Mouse (Mus musculus): ENCODE data around the gene Tnfsf14. TPM values are rescaled to one million over a fixed set of nuclear protein-coding genes. Genes with fewer than 3 reads are reported as not detected.

Gene Tnfsf14
- 0.31 and 0.60 TPM in 2 replicates for polyA plus RNA-seq (2012; rRNA removed)

DNA sequence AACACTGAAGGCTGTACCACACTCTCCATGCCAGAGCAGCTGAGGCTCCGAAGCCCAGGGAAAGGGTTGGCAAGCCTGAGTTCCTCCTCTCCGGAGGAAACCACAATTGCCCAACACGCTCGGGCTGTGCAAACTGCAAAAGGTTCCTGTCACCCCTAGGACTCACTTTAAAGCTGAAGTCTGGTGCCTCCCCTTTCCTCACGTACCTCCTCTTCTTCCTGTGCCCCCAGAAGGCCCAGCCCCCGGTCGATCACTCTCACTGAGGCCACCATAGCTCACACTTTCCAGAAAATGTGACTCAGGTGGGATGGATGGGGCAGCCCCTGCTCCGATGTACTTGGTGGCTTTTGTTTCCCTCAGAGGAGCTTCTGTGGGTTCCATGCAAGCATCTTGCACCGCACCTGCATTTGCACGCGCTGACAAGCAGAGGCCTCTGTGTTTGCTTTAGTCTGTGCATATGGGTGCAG lies at the start of gene Tnfsf14:
TSS of gene Tnfsf14 (minus strand) at position 137 of the 467 bp plus-strand sequence.

DNA sequence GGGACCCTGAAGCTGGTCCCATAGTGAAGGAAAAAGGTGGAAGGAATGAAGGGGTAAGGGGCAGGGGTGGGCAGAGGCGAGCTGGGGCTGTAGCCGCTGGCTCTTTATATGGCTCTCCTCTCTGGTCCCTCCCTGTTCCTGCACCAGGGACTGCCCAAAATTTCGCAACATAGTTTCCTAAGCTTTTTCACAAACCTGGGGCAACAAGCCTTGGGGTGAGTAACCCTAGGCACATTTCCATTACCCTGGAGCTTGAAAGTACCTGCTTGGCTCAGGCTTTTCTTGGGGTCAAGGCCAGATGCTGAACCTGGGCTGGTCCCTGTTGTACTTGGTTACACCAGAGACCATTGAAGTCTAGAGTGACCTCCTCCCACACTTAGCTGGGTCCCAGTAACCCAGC lies 34.0 kb upstream of the Tnfsf14 start, which contains the start of gene C3:
TSS of gene C3 (minus strand) at position 123 of the 400 bp plus-strand sequence.

DNA sequence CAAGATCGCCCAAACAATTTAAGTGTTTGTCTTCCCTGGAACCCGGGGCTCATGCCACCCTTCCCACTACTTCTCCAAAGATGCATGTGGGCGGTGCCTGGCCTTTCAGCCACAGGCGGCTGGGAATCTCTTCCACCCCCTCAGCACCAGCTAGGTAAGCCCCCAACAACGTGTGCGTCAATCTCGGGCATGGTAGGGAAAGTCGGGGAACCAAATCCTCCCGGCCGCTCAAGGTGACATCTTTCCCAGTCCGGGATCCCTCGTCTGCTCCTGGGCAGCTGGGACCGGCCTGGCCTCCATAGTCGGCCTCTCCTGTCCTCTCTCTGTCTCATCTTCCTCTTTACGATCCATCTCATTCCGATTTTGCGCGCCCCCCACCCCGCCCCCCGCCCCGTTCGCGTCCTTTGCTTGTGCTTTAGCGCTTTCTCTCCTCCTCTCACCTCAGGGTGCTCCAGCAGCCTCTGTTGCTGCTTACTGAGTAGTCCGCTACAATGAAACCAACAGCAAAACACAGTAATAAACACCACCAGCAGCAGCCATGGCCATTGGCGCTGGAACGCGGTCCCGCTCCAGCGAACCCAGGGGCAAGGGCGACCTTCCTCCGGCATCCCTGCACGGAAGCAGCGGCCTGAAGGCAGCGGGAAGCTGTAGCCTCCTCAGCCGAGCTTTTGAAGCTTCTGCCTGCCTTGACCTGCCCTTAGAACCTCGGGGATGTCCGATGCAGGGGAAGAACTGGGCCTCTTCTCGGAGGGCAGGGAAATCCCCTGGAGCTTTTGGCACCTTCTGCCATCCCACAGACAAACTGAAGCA lies 44.8 kb downstream of the Tnfsf14 start, which contains the start of gene Cd70:
TSS of gene Cd70 (minus strand) at position 784 of the 810 bp plus-strand sequence.

Other genes starting within 250 kb of the Tnfsf14 start
- gene Acer1, start 212.1 kb downstream of the Tnfsf14 start, polyA plus RNA-seq (2012; rRNA removed) = 23.5 and 26.4 TPM in 2 replicates
- gene Clpp, start 203.9 kb downstream of the Tnfsf14 start, polyA plus RNA-seq (2012; rRNA removed) = 92.3 and 119 TPM in 2 replicates
- 29.2 and 45.8 TPM in 2 replicates for gene Alkbh7, start 196.8 kb downstream of the Tnfsf14 start, polyA plus RNA-seq (2012; rRNA removed)
- not detected in 2 replicates for gene Pspn, start 194.2 kb downstream of the Tnfsf14 start, polyA plus RNA-seq (2012; rRNA removed)
- gene Gtf2f1, start 182.9 kb downstream of the Tnfsf14 start, polyA plus RNA-seq (2012; rRNA removed) = 19.6 and 20.1 TPM in 2 replicates
- gene Gm17949, start 182.7 kb downstream of the Tnfsf14 start, polyA plus RNA-seq (2012; rRNA removed) = not detected in 2 replicates
- gene Khsrp, start 162.7 kb downstream of the Tnfsf14 start, polyA plus RNA-seq (2012; rRNA removed) = 44.9 and 45.0 TPM in 2 replicates
- 0.10 TPM in 1 of 2 replicates, not detected in the other for gene Slc25a41, start 152.5 kb downstream of the Tnfsf14 start, polyA plus RNA-seq (2012; rRNA removed)
- gene Crb3, start 135.1 kb downstream of the Tnfsf14 start, polyA plus RNA-seq (2012; rRNA removed) = 122 and 141 TPM in 2 replicates
- gene Slc25a23, start 134.3 kb downstream of the Tnfsf14 start, polyA plus RNA-seq (2012; rRNA removed) = 25.5 and 25.6 TPM in 2 replicates
- gene Dennd1c, start 115.7 kb downstream of the Tnfsf14 start, polyA plus RNA-seq (2012; rRNA removed) = 1.1 and 1.8 TPM in 2 replicates
- gene Tubb4a, start 106.4 kb downstream of the Tnfsf14 start, polyA plus RNA-seq (2012; rRNA removed) = 3.5 and 5.0 TPM in 2 replicates
- 1.9 and 3.0 TPM in 2 replicates for gene Tnfsf9, start 88.9 kb downstream of the Tnfsf14 start, polyA plus RNA-seq (2012; rRNA removed)
- 0.24 TPM in 1 of 2 replicates, not detected in the other for gene Cd70, start 44.4 kb downstream of the Tnfsf14 start, polyA plus RNA-seq (2012; rRNA removed)
- 20.4 and 33.8 TPM in 2 replicates for gene C3, start 34.0 kb upstream of the Tnfsf14 start, polyA plus RNA-seq (2012; rRNA removed)
- gene Gpr108, start 54.3 kb upstream of the Tnfsf14 start, polyA plus RNA-seq (2012; rRNA removed) = 36.4 and 37.2 TPM in 2 replicates
- 14.8 and 18.3 TPM in 2 replicates for gene Trip10, start 55.3 kb upstream of the Tnfsf14 start, polyA plus RNA-seq (2012; rRNA removed)
- 0.59 and 0.63 TPM in 2 replicates for gene Vav1, start 84.9 kb upstream of the Tnfsf14 start, polyA plus RNA-seq (2012; rRNA removed)
- gene Adgre1, start 164.5 kb upstream of the Tnfsf14 start, polyA plus RNA-seq (2012; rRNA removed) = 2.5 and 2.8 TPM in 2 replicates